Mouse (Mus musculus) CH12F3 (cell line): ENCODE measurements around the gene Wdr24.

Experiments
- in situ Hi-C: fragments of 300-500 bp; cut with MboI; formaldehyde crosslinking; loops from 2 replicates; pipeline ENCODE4 v1.14.3; 2020; ENCODE audit warnings: low sequenced_read_pairs

The Wdr24 gene

DNA sequence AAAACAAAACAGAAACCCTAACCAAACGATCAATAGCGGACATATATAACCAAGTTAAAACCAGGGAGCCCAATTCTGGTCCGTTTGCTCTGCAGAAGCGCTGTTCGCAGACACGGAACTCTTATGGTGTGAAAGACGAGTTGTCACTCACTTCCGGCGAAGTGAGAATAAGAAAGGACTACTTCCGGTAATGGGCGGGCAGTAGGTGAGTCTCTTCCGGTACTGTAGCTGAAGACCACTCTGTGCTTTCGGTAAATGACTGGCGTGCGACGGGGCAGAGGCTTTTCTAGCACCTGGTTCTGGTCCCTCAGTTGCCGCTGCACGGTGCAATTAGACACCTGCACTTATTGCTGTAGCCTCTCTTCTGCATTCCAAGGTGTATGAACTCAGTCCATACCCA is at the start of gene Wdr24:
TSS of gene Wdr24 (plus strand) at position 176 of the 400 bp plus-strand sequence.
- in situ Hi-C loops = no loop called here

DNA sequence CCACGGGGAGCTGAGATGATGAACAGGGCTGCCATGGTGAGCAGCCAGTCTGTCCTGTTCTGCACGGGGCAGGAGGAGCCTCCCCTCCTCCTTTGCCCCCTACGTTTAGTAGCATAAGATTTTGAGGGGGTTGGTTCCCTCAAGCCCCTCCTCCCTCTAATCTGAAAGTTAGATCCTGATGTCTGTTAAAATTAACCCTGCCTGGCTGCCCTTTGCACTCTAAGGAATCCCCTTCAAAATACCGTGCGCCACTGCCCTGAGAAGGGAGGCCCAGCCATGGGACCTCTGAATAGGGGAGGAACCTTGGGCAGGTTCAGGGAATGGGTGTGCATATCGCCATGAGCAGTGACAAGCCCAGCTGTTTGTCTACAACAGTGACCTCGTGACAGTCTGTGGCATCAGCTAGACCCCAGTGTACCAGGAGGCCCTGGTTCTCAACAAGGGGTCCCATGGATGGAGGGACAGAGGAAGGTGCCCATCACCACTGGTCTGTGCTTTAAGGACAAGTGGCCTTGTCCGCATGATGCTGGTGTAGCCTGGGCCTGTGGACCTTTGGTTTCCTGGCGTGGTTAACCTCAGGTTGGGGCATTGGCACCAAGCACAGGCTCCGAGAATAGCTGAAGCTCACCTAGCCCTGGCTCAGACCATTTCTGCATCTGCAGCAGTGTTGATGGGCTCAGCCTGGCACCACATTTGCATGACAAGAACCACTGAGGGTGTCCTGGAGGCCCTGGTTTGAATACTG is 47.9 kb upstream of the Wdr24 start:
- in situ Hi-C loops = no loop called here

DNA sequence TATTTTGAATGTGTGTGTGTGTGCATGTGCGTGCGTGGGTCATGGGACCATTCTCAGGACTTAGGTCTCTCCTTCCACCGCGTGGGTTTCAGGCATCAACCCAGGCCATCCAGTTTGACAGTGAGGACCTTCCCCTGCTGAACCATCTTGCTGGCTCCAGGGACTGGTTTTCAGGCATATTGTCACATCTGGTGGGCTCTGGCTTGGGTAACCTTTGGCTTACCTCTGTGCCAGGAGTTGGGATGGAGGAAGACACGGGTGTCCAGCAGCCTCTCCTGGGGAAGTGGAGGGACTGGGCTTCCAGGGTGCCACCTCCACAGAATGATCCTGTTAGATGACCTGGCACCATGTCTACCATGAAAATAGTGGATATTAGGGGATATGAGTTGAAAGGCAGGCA is 45.5 kb upstream of the Wdr24 start:
- in situ Hi-C loops = no loop called here

DNA sequence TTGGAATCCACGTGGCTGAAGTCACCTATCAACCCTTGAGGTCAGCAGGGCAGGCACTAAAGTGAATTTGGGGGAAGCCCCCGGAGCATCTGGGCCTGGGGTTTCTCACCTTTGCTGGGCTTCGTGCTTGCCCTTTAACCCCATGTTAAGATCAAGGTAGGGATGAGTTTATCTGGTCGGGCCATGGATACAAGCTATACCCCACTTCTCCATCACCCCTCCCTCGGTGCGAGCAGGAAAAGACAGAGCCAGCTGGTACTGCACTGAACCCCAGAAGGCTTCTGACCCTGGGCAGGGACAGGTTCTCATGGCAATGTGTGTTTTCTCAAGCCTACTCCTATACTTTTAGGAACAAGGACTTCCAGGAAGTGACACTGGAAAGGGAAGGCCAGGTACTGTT is 42.1 kb upstream of the Wdr24 start:
- in situ Hi-C loops = no loop called here

DNA sequence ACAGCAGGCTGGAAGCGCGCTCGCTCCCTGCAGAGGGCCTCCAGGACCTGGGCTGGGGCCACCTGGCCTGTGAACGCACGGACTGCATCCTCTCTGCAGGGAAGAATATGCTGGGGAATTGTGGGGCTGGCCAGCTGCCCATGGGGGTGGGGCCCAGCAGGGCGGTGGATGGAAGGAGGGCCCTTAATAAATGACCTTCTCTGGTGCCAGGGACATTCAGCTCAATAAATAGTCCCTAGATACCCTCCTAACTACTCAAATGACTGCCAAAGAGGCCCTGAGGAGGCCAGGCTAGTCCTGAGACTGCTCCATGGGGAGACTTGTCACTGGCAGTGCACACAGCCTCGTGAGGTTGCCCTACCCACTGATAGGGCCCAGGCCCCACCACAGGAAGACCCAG is 40.3 kb upstream of the Wdr24 start:
- in situ Hi-C loops = no loop called here

DNA sequence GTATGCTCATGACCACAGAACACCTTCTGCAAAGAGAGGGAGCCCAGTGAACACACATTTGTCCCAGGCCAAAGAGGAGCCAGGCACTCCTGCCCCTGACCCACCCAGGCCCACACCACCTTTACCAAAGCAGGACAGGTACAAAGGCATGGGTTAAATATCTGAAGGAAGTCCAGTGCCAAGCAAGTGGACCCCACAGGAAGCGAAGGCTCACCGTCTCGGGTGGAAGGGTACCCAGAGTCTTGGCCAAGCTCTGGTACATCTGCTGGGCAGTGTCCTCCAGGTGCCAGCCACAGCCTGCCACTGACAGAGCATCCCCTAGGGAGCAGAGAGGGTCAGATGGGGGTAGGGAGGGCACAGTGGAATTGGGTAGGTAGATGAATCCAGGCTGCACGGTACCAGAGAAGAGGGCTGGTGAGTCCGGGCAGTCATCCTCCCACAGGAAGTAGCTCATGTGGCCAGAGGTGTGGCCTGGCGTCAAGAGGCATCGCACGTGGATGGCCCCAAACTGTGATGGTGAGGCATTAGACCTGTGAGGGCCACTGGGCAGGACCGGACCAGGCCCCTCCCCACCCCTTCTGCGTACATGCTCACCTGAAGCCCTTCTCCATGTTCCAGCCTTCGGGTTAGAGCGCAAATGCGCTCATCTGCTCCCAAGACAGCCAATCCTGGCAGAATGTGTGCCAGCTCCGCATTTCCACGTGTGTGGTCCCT is 39.4 kb upstream of the Wdr24 start:
- in situ Hi-C loops = no loop called here

DNA sequence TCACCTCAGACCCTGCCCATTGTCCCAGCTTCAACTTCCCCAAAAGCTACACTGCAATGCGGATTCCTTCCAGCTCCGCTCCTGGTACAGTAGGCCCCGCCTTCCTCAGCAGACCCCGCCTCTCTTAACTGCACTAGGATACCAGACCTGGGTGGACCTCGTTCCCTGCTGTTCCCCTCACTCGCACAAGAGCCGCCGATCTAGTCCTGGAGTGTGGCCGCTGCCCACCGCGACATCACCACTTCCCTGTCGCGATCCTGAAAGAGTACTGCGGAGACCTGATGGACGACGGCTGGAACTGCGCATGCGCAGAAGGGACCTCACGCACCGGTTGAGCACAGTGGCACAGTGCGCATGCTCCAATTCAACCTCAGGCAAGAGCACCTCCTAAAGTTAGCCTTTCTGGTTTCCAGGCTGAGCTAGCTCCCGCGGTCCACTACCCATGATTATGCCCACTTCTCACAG is 38.1 kb upstream of the Wdr24 start, which contains the start of gene Haghl:
TSS of gene Haghl (minus strand) at position 393 of the 465 bp plus-strand sequence.
- in situ Hi-C loops = no loop called here

DNA sequence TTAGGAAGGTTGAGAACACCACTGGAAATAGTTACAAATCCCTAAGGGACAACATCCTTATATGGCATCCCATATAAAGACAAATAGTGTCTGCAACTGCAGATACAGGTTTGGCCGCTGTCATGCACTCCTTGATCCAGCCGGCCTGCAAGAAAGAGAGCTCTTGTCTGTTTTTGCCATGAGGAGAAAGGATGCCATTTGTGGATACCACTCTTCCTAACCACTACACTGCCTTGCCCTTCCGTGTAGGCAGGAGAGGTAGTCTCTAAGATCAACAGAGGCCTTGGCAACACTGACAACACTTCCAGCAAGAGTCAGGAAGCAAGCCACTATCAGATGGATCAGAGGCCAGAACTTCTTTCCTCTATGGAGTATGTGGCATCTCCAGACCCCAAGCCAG is 37.1 kb upstream of the Wdr24 start, which contains the start of gene Ccdc78:
TSS of gene Ccdc78 (plus strand) at position 301 of the 400 bp plus-strand sequence.
- in situ Hi-C loops = no loop called here

DNA sequence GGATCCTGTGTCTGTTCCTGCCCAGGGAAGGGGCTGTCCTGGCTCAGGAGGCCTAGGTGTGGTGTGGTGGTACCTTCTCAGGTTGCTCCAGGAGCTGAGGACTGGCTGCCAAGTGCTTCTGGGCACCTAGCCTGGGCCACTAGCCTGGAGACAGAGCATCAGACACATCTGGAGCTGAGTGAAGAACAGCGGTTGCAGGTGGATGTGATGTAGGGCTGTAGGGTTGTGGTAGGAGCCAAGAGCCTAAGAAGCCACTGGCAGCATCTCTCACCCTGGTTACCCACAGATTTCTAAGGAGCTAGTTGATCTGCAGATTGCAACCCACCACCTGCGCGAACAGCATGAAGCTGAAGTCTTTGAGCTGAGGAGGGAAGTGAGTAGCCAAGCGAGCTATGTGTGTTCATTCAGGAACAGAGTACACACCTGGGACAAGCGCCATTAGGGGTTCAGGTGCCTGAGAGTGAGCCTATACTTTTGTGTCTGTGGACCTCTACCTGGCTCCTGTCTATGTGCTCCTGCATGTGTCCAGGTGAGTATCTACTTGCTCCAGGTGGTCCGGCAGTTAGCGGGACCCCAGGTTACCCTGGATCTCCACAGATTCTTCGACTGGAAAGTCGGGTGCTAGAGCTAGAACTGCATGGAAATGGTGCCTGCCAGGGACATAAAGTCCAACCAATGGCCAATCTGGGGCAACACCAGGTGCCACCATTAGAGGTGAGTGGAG is 36.5 kb upstream of the Wdr24 start:
- in situ Hi-C loops = no loop called here

DNA sequence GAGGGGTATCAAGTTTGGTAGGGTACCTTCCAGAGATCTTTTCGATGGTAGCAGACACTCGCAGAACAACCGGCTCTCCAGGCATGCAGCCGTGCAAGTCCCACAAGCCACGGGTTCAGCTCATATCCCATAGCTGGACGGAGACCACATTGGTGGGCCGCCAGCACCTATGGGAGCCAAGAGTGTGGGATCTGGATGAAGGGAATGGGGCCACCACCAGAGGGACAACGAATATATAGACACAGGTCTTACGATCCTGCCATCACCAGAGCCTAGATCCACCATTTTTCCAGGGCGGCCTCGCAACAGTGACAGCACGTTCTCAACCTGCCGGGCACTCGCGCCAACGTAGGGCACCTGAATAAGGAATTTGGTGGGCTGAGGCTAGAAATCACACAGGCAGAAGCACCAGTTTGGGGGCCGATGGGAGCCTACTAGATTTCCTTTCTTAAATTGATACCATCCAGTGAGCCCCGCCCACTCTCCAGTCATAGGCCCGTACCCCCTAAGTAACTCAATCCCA is 32.0 kb upstream of the Wdr24 start:
- in situ Hi-C loops = no loop called here

DNA sequence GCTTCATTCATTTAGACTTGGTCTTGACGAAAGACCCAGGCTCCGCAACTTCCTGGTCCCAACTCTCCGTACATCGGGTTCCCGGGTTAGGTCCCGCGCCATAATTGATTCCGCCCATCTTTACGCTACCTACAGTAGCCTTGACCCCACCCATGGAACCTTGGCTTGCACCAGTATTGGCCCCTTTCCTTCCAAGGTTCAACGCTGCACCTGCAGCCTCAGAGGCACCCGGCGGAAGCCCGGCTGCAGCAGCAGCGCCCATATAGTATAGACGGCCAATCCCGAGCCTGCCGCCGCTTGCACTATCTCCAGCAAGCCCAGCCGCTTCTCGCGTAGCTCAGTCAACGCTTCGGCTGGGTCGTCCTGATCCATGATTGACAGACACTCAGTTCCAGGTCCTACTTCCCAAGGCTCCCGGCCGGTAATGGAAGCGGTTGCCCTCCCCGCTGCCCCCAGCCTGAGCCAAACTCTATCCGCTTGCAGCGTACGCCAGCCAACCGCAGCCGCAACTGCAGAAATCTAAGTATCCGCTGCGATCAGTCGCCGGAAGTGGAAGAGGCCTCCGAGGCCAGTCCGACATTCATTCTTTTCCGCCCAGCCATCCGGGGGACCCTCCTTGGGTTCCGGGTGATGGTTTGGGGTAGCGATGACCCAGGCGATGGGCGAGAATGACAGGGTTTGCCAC is 31.4 kb upstream of the Wdr24 start:
- in situ Hi-C loops = no loop called here

DNA sequence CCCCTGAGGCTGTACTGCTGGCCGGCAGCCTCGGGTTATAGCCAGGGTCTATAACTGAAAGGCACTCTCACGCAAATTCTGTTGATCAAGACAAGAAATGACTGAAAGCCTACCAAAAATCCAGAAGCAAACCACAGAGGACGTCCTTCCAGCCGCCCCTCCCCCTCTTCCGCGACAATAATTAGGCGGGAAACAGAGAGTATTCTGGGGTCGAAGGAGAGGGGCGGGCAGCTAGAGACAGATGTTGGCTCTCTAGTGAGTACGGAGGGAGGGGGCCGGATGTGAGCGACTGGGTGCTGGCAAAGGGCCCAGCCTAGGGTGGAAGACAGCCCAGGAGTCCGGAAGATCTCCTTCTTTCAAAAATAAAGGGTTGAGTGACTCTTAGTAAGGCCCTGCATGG is 30.8 kb upstream of the Wdr24 start, which contains the start of gene Fam173a:
TSS of gene Fam173a (minus strand) at position 287 of the 400 bp plus-strand sequence.
- in situ Hi-C loops = no loop called here

DNA sequence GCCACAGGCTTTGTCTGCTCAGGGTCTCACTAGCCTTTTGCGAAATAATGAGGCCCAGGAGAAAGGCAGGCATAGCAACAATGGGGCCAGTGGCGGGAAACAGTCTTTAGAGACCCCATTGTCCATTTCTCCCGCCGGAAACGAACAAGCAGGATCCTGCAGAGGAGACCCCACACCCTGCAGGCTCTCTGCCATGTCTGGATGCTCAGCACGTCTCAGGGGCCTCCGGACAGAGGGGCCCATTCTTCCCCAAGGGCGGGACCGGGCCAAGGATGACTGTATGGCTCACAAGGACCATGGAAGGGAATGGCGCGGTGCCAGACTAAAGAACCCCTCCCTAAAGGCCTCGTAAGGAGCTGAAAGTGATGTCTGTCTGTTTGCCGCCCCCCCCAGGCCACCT is 29.2 kb upstream of the Wdr24 start:
- in situ Hi-C loops = no loop called here

DNA sequence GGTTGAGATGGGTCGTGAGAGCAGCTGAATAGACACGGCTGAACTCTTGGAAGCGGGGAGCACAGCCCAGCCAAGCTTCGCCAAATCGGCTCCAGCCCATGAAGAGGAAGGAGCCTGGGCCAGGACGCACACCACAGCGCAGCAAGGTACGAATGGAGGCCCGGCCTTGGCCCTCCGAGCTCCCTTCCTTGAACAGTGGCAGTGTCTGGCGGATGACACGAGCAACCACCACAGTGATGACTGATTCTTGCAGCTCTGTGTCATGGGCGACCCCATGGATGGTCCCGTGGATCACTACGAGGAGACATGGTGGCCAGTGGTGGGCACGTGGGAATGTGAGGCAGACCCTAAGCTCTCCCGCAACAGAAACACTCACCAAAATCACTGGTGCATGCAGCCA is 28.4 kb upstream of the Wdr24 start:
- in situ Hi-C loops = no loop called here

DNA sequence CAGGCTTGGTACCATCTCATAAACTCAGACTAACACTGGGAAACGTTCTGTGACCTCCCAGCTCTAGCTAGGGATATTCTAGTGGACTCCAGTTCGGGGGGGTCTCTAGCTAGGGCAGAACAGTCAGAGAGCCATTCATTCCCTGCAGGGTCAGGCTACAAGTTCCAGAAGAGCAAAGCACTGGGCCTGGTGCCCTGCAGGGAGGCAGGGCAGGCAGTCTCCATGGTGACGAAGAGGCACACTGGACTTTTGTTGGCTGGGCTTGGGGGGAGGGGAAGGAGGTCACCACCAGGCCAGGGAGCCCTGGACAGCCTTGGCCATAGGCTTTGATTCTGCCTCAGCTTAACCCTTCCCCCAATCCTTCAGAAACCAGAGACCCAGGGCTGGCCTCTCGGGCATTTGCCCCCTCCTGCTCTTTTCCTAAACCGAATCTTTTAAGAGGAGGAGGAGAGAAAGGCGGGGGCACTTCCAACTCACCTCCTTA is 27.8 kb upstream of the Wdr24 start, which contains the start of gene AC134908.4:
TSS of gene AC134908.4 (minus strand) at position 51 of the 484 bp plus-strand sequence.
- in situ Hi-C loops = no loop called here

DNA sequence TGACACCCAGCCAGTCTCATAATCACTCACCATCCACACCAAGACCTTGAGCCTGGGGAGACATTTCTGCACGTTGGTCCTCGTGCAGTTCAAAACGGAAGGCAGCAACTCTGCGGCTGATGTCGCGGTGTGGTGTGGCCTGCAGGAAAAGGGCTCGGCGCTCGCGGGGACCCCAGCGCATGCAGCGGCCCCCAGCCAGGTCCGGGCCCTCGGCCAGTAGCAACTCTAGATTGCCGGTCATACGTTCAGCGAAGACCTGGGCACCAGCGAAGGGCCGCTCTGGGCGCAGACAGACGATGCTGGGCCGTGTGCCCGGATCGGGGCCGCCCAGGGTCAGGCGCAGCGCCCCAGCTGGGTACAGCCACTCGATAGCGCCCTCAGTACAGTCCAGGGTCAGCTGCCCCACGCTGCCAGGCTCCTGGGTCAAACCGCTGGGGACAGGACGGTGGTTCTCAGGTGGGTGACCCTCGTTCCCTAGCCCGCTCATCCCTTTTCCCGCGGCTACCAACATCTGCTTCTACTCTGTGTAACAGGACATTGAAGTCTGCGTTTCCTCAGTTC is 27.1 kb upstream of the Wdr24 start:
- in situ Hi-C loops = no loop called here

DNA sequence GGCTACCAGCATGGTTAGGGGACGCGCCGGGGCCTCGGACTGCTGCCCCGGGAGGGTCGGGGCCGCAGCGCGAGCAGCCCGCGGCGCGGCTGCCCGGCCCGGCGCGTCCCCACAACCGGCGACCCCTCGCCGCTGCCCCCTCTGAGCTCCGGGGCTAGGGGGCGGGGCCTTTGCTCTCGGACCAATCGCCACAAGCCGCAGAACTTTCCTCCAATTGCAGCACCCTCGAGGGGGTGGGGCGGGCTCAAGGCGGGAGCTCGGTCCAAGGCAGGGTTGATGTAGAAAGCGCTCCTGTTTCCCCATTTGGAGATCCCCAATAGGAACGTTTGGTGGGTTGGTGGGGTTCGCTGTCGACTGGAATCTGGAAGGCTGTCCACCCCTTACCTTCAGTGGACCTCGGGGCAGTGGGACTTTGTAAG is 26.5 kb upstream of the Wdr24 start, which contains the start of gene Metrn:
TSS of gene Metrn (minus strand) at position 186 of the 419 bp plus-strand sequence.
- in situ Hi-C loops = no loop called here

DNA sequence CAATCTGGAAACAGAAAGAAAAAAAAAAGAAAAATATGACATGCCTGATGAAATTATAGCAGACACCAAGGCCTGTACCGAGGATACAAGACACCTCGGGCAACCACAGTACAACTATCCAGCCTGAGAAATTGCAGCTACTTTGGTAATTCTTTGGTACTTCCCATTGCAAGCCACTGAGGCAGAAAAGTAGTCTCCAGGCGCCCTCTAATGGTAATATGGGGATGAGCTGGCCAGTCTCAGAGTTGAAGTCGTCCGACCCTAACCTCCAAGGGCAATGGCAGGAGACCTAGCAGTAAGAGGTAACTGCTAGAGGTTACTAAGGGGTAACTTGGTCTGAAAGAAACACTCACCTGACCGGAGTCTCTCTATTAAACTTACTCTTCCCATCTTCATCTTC is 22.4 kb upstream of the Wdr24 start:
- in situ Hi-C loops = no loop called here

DNA sequence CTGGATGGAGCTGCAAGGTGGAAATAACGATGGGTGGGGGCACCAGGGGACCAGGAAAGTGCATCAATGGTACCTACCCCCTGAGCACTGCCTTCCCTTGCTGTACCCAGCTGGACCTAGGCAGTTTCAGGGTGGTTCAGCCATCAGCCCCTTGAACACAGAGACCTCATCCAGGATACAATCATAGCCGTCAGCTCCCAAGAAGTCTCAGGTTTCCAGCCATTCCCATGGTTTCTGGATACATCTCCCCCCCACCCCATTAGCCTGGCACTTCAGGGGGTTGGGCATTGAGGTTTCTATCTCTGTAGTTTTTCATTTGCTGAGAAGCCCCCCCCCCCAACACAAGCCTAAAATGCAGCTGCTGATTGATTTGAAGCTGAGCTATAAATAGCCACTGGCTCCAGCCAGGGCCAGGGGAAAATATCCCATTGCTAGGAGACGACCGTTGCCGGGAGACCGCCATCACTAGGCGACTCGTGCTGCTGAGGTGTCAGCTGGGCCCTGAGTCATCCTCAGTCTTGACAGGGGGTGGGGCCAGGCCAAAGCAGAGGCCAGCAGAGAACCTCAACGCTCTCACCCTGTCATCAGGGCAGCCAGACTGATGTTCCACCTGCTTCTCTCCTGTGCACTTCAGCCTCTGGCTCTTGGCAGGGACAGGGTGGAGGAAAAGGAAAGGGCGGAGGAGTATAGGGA is 20.5 kb upstream of the Wdr24 start:
- in situ Hi-C loops = no loop called here
